Mouse (Mus musculus) urinary bladder, postnatal 14 days (tissue): ENCODE data around the gene Sv2a.

Source experiments
- DNase-seq: peaks from one replicate; pipeline ENCODE4 v3.0.0; 2021; ENCODE audit warnings: low spot score

Gene Sv2a

DNA sequence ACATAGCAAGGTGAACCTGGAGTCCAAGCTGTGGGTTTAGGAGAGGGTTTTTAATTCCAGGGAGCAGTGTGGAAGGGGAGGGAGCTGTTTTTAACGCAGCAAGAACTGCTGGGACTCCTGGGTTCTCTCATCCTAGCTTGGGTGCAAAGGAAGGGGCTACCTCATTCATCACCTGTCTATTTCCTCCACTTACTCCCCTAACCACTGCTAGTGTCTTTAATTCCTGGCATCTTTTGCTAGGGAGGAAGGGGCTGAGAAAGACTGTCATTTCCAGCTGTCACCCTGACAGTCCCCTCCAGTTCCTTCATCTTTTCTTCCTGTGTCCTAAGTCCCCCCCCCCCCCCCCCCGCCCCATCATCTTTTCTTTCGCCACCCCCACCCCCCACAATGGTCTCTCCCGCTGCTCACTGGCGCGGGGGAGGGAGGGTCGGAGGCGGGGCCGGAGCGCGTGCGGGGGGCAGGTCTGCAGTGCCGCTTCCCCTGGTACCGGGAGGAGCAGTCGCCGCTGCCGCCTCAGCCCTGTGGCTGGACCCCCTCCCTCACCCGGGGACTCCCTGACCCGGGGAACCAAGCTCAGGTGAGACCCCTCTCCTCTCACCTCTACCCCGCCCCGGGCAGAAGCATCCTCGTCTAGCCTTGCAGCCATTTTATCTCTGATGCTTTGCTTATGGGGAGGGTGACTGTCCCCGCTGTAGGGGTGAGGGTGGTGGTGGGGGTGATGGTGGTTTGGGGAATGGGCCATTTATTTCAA lies at the start of gene Sv2a:
TSS of gene Sv2a (plus strand) at position 425 of the 751 bp plus-strand sequence.
- DNase-seq: peak; percentile 35

DNA sequence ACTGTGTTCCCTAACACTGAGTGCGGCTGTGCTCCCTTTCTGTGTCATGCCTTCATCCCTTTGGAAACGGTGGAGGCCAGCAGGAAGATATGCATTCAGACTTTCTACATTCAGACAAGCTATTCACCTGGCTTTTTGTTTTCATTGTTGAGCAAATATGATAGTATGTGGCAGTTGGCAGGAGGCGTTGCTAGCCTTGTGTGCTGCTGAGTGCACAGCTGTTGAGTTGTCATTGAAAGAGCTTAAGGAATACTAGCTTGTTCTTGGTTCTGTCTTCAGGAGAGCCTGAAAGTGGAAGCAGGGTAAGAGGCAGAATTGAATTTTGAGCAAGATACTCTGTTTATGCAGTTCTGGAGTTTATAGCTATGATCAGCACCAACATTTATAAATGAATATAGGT lies 48.5 kb upstream of the Sv2a start:
- DNase-seq: no peak

DNA sequence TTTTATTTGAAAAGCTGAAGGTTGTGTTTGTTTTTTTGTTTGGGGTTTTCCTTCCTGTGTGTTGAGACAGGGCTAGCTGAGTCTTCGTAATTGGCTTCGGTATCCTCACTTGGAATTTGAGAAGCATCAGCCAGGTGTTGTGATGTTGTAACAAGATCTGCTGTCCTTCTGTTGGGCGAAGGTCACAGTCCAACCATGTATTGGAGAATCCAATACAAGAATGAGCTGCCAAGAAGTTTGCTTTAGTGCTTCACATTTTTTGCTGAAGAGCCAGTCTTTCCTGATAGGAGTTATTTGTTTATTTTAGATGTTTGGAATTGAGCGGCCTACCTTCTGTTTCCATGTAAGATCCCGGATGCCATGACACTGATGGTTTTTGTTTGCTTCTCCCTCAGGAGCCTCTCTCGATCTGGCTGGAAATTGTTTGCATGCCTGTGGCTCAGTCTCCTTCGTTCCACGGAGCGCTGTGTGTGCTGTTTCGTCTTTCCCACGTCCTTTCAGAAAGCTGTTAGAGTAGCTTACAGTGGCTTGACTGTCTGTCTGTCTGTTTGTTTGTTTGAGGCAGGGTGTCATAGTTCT lies 47.5 kb upstream of the Sv2a start:
- no peak for DNase-seq

DNA sequence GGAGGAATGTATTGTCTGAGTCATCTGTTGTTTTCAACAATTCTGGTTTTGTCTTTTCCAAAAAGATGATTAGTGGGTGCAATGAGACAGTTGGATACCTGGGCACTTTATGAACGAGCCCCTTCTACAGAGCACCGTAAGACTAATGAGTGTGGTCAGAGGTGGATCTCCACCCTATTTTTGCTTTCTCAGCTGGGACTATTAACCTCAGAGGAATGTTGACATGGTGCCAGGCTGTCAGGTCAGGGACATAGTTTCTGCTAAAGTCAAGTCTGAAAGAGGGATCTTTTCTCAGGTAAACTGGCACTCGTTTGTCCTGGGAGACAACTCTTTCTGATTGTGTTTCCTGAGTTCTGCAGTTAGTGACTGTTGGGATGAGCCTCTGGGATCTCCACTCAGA lies 45.9 kb upstream of the Sv2a start:
- peak; percentile 39 for DNase-seq

DNA sequence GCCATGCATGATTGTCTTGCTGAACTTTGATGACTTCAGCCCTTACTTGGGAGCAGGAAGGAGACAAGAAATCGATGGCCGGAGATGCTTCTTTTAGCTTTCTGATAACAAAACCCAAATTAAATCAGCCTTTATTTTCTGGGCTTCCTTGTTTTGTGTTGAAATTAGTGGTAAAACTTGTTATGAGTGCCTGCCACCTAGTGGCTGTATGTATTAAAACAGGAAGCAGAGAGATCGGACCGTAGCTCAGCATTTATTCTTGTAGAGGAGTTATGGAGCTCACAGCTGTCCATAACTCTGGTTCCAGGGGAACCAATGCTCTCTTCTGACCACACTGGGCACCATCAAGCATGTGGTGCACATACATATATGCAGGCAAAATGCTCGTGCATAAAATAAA lies 33.0 kb upstream of the Sv2a start:
- DNase-seq: peak; percentile 48

DNA sequence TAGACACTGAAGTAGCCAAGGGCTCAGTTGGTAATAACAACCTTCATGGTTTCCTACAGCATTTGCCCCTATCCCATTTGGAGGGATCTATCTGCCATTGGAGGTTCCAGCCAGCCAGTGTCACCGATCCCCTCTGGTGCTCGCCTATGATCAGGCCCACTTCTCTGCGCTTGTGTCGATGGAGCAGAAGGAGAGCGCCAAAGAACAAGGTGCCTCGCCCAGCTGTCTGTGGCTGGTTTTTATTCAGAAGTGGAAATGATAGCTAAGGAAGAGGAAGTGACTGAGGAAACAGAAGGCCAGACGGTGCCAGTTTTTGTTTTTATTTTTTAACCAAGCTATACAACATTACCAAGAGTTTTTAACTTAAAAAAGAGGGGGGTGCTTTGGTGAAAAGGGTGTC lies 29.1 kb upstream of the Sv2a start:
- no peak for DNase-seq

DNA sequence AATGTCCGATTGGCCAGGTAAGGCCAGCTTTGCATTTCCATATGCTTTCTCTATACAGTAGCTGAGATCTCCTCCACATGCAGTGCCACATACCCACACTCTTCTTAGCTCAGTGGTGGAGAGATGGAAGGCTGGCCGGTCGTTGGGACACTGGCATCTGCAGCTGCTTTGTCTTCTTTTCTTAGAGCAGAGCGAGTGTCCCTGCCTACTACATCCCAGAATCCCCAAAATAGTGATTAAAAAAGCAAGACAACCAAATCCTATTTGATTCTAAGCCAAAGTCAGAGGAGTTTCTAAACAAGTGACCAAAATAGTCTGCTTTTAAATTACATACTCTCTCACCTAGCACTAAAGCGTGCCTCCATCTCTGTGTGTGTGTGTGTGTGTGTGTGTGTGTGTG lies 28.3 kb upstream of the Sv2a start:
- no peak for DNase-seq

GRCm38 (mm10) chr3:96155501-96155900 lies 25.4 kb upstream of the Sv2a start:
- DNase-seq: no peak

- DNase-seq: no peak
These were observed 21.1 kb upstream of the Sv2a start for GRCm38 (mm10) chr3:96159820-96160219.

DNA sequence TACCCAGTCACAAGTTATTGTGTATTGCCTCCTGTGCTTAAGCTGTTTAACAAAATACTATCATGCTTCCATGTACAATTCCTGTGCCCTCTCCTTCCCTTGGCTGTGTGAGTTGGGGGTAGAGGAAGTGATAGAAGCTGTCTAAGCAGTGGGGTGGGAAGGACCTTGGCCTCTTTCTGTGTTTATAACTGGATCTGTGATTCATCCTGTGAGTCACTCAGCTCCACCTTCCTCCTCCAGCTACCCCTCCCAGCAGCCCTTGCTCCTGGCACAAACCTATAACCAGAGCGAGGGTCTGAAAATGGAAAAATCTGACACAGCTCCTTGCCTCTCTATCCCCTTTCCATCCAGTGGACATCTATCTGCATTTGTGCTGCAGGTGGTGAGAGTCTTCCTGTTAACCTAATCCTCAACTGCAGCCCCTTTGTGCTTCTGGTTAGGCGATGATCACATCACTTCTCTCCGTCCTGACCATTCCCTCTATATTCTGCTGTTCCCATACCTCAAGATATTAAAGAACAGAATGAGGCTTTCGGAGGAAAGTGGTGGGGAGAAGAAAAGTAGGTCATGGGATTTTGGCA lies 20.6 kb upstream of the Sv2a start:
- DNase-seq: peak; percentile 73

GRCm38 (mm10) chr3:96160803-96161516 lies 20.0 kb upstream of the Sv2a start:
- DNase-seq: peak; percentile 81

- DNase-seq: peak; percentile 26
These were observed 18.8 kb upstream of the Sv2a start, which contains the start of gene Mtmr11 for GRCm38 (mm10) chr3:96161869-96162840. Gene Mtmr11 (plus strand): TSS chr3:96162004.

- no peak for DNase-seq
These were observed 17.9 kb upstream of the Sv2a start for GRCm38 (mm10) chr3:96163040-96163439.

GRCm38 (mm10) chr3:96168466-96169158 lies 12.3 kb upstream of the Sv2a start:
- no peak for DNase-seq

DNA sequence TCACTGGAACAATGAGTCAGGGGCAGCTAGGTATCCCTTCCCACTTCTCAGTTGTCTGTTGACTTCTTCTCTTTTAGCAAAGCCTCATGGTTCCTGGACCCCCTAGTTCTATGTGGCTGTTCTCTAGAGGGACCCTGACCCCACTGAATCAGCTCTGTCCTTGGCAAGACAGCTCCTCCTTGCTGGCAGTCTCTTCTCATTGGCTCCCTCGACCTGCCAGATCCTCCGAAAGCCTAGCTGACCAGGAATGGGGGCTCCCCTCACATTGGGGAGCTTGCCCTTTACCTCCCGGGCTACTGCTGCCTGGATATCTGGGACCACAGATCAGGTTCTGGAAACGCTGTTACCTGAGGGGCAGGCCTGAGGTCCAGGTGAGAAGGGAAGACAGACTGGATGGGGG lies 10.7 kb upstream of the Sv2a start:
- no peak for DNase-seq

- no peak for DNase-seq
These were observed 9.9 kb upstream of the Sv2a start for GRCm38 (mm10) chr3:96170976-96171545.

DNA sequence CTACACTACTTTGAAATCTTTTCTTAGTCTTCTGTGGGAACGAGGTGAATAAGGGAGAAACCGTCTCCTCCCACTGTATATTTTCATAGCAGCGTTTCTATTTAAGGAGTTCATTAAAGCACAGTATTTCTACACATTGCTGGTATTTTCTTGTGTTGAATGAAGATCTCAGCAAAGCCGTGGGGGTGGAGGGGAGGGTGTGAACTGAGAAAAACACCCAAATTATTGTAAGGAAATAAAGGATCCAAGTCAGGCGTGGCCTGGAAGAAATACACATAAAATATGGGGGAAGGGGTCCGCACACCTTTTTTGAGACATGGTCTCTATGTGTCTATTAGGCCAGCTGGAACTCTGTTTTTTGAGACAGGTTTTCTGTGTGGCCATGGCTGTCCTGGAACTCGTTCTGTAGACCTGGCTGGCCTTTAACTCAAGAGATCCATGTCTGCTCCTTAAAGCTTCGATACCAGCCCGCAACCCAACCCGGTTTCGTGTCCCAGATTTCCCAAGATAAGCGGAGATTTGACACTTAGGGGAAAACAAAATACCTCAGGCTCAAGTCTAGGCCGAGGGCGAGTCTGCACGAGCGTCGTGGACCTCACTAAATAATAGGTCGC lies 9.3 kb upstream of the Sv2a start:
- peak; percentile 18 for DNase-seq

DNA sequence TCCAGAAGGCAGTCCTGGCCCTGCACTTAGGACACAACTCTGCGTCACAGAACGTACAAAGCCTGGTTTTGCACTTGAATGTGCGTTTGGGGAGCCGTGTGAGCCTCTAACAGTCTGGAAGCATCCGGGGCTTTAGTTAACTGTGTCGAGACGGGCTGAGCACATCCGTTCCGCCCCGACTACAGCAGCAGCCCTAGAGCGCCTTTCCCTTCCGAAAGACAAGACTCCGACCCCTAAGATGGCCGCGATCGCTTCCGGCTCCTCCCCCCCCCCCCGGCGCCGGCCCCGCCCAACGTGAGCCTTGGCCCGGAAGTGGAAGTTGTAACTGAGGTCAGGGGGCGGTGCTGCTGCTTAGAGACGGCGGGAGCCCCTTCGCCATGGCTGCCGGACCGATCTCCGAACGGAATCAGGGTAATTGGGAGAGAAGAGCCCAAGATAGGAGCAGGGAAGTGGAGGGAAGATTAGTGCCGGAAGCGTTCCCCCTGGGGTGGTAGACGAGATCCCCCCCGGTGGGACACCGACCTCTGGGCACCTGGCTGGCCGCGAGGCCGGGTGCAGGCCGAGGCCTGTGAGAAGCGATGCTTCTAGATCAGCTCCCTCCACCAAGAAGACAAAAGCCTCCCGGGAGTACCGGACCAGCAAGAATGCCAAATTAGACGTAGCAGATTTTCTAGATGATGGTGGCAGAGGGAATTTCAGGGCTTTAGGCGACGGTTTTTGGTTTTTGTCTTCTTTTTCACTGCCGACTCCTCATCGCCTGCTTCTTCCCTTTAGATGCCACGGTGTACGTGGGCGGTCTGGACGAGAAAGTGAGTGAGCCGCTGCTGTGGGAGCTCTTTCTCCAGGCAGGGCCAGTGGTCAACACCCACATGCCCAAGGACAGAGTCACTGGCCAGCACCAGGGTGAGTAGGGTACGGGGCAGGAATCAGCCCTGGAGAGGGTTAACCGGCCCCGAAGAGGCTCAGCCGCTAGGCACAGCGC lies 8.5 kb upstream of the Sv2a start, which contains the start of gene Sf3b4:
TSS of gene Sf3b4 (plus strand) at position 136 of the 982 bp plus-strand sequence.
- peak; percentile 84 for DNase-seq

GRCm38 (mm10) chr3:96173185-96173584 lies 7.8 kb upstream of the Sv2a start:
- DNase-seq: no peak
